Mouse (Mus musculus) MEL (cell line): ENCODE data around the gene Cerk. TPM values are rescaled to one million over a fixed set of nuclear protein-coding genes. Genes with fewer than 3 reads are reported as not detected.
"Not testable (repeated sequence)": the region's sequence is repeated elsewhere in the genome, so short reads cannot be mapped to it uniquely, and the experiment has no call there.

Experiments used
- DNase-seq: peaks from one replicate; pipeline ENCODE4 v3.0.0; 2011; ENCODE audit warnings: low read depth, low spot score
- H3K27ac ChIP-seq: 2 replicates; pipeline ENCODE4 v1.5.1; 2012; ENCODE audit warnings: low read depth, mild to moderate bottlenecking, control low read depth, low read length, moderate library complexity; ENCODE audit not compliant: control insufficient read depth
- H3K27me3 ChIP-seq, 2 experiments: fragments of 150-350 bp in 1 of 2; sonication (generic) in 1 of 2; 2 replicates each; pipeline ENCODE4 v1.6.1; 2012; ENCODE audit warnings: low read length in 2 of 2, mild to moderate bottlenecking in 2 of 2, improper control_type of control experiment in 1 of 2, moderate library complexity in 1 of 2; ENCODE audit not compliant: insufficient read depth in 2 of 2, control insufficient read depth in 1 of 2
- H3K36me3 ChIP-seq, 2 experiments: 2 replicates each; pipeline ENCODE4 v1.6.1; 2012 to 2014; ENCODE audit warnings: low read length in 2 of 2, improper control_type of control experiment in 1 of 2, inconsistent platforms in 1 of 2, mild to moderate bottlenecking in 1 of 2; ENCODE audit not compliant: insufficient read depth in 2 of 2, control insufficient read depth in 1 of 2
- H3K4me1 ChIP-seq, 2 experiments: fragments of 150-350 bp in 1 of 2; sonication (generic) in 1 of 2; 2 replicates each; pipeline ENCODE4 v1.6.1; 2012; ENCODE audit warnings: low read length in 2 of 2, improper control_type of control experiment in 1 of 2, mild to moderate bottlenecking in 1 of 2; ENCODE audit not compliant: insufficient read depth in 2 of 2, control insufficient read depth in 1 of 2
- H3K4me3 ChIP-seq, 2 experiments: fragments of 150-350 bp in 1 of 2; sonication (generic) in 1 of 2; 2 replicates each; pipeline ENCODE4 v1.5.1; 2012; ENCODE audit warnings: low read depth in 2 of 2, low read length in 2 of 2, mild to moderate bottlenecking in 2 of 2, moderate library complexity in 2 of 2, control low read depth in 1 of 2, improper control_type of control experiment in 1 of 2; ENCODE audit not compliant: control insufficient read depth in 1 of 2, insufficient read depth in 1 of 2
- H3K79me2 ChIP-seq: 2 replicates; pipeline ENCODE4 v1.6.1; 2012; ENCODE audit warnings: mild to moderate bottlenecking, low read length, moderate library complexity; ENCODE audit not compliant: control insufficient read depth, poor library complexity, insufficient read depth
- H3K9ac ChIP-seq: 2 replicates; pipeline ENCODE4 v1.6.1; 2012; ENCODE audit warnings: low read depth, mild to moderate bottlenecking, control low read depth, low read length, moderate library complexity; ENCODE audit not compliant: control insufficient read depth, poor library complexity, severe bottlenecking
- H3K9me3 ChIP-seq: fragments of 150-350 bp; sonication (generic); replicated peaks from 2 replicates; pipeline ENCODE4 v1.6.1; 2012; ENCODE audit warnings: mild to moderate bottlenecking, low read length, improper control_type of control experiment, moderate library complexity; ENCODE audit not compliant: insufficient read depth
- E2F4 ChIP-seq: IDR thresholded peaks from 2 replicates; pipeline ENCODE4 v1.6.1; 2011; ENCODE audit warnings: low read depth, low read length, improper control_type of control experiment, borderline replicate concordance
- GATA1 ChIP-seq: IDR thresholded peaks from 2 replicates; pipeline ENCODE4 v1.6.1; 2011; ENCODE audit warnings: low read depth, low read length, improper control_type of control experiment
- JUND ChIP-seq: IDR thresholded peaks from 2 replicates; pipeline ENCODE4 v1.6.1; 2011; ENCODE audit warnings: low read depth, mild to moderate bottlenecking, improper control_type of control experiment, low read length
- POLR2A ChIP-seq, 2 experiments: IDR thresholded peaks; 2 replicates each; pipeline ENCODE4 v1.6.1; 2011 to 2012; ENCODE audit warnings: low read length in 2 of 2, mild to moderate bottlenecking in 2 of 2, control low read depth in 1 of 2, improper control_type of control experiment in 1 of 2, low read depth in 1 of 2, moderate library complexity in 1 of 2; ENCODE audit not compliant: control insufficient read depth in 1 of 2, insufficient read depth in 1 of 2, poor library complexity in 1 of 2
- RAD21 ChIP-seq: IDR thresholded peaks from 2 replicates; pipeline ENCODE4 v1.6.1; 2011; ENCODE audit warnings: mild to moderate bottlenecking, low read depth, low read length, improper control_type of control experiment
- SIN3A ChIP-seq: IDR thresholded peaks from 2 replicates; pipeline ENCODE4 v1.6.1; 2012; ENCODE audit warnings: low read length, improper control_type of control experiment, inconsistent platforms
- USF2 ChIP-seq, 2 experiments: IDR thresholded peaks; 2 replicates each; pipeline ENCODE4 v1.6.1; 2011 to 2012; ENCODE audit warnings: improper control_type of control experiment in 2 of 2, low read length in 2 of 2, borderline replicate concordance in 1 of 2, inconsistent platforms in 1 of 2, low read depth in 1 of 2, mild to moderate bottlenecking in 1 of 2; ENCODE audit not compliant: insufficient read depth in 1 of 2
- polyA plus RNA-seq, 2 experiments: library from polyadenylated mRNA; stranded (reverse) in 1 of 2; unstranded in 1 of 2; fragments of >175 nt in 1 of 2; fragments of >200 nt in 1 of 2; gene quantifications; 2 replicates each; pipeline versions ENCODE4 v1.2.1 to v1.2.4; 2012; ENCODE audit warnings: low replicate concordance in 2 of 2, low read depth in 1 of 2; ENCODE audit not compliant: insufficient read length in 2 of 2, insufficient read depth in 1 of 2, missing spikeins in 1 of 2
- total RNA-seq: library from RNA; depleted of rRNA; stranded (reverse); fragments of 300-350 nt; gene quantifications from 2 replicates; pipeline ENCODE4 v1.2.3, GENCODE M21; 2012

Cerk gene
- total and polyA plus RNA-seq, 3 experiments, result 4.1 to 9.5 TPM; not detected in 1

GRCm38 (mm10) chr15:86097871-86098270 lies 88.1 kb downstream of the Cerk start:
- Histone ChIP-seq H3K36me3 (peaks cover 0 to 4% of the 10 kb centered on the region in 2 experiments; a peak in 2 of 4 replicates), H3K9ac (no peak overlapping the region)
- TF ChIP-seq POLR2A (IDR thresholded peaks at IDR 0.05; ENCODE audit: control insufficient read depth in 1 of 2, insufficient read depth in 1 of 2, low read depth in 1 of 2, low read length in 2 of 2, poor library complexity in 1 of 2) (no peak), E2F4 (no peak), SIN3A (no peak), USF2 (IDR thresholded peaks at IDR 0.05; ENCODE audit: borderline replicate concordance in 1 of 2, insufficient read depth in 1 of 2, low read depth in 1 of 2, low read length in 2 of 2) (no peak), RAD21 (no peak)
- TF ChIP-seq, all 39 proteins: peak for 0
- DNase-seq, result no peak
- Histone ChIP-seq H3K27me3 (no peaks in the 10 kb centered on the region), H3K9me3 (no peaks in the 10 kb centered on the region), H3K79me2 (no peaks in the 10 kb centered on the region; the same call in 1 of the 2 replicates), H3K4me3 (no peak overlapping the region), H3K4me1 (no peaks in the 10 kb centered on the region), H3K27ac (no peak overlapping the region)

GRCm38 (mm10) chr15:86096604-86097020 lies 89.3 kb downstream of the Cerk start:
- not testable (repeated sequence) for H3K79me2 ChIP-seq, H3K27me3 ChIP-seq, H3K36me3 ChIP-seq, H3K4me3 ChIP-seq, H3K4me1 ChIP-seq, H3K9me3 ChIP-seq, DNase-seq, H3K9ac ChIP-seq, H3K27ac ChIP-seq

DNA sequence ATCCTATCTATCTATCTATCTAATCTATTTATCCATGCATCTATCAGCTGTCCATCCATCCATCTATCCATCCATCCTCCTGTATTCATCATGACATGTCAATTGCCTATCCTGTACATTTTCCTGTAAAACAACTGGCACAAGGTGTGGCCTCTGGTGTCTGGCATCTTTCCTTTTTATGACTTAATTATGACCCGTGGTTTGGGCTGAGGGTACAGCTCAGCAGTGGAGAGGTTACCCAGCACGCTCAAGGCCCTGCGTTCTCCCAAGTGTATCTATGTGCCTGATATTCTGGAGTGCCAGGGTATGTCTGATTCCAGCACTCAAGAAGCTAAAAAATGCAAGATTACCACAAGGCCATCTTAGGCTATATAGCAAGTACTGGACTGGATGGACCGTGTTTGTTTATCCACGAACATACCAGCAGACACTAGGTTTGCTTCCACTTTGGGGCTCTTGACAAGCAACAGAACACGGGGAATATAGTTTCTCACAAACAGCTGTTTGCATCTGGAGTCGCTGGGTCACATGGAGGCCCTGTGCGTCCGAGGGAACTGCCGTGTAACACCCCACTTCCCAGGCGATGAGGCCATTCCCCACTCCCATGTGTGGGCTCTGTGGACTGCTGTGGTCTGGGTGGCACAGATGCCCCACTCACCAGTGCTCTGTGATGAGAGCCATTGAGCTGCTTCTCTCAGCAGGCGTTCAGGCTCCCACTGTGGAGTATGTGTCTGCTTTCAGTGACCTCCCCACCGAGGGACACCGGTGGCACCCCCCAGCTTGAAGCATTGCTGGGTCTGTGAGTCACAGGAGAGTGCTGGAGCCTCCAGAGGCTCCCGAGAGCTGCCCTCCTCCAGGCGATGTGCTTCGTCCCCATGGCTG lies 90.0 kb downstream of the Cerk start:
- H3K36me3 ChIP-seq, result peaks cover 0 to 8% of the 10 kb centered on the region in 2 experiments; a peak in 2 of 4 replicates
- DNase-seq, result no peak
- no peaks in the 10 kb centered on the region for H3K9me3 ChIP-seq
- TF ChIP-seq JUND, result no peak
- peak; percentile 23; the same call in 1 of the 2 replicates for TF ChIP-seq GATA1
- no peak overlapping the region for H3K9ac ChIP-seq
- no peaks in the 10 kb centered on the region; the same call in 1 of the 2 replicates for H3K79me2 ChIP-seq
- no peak overlapping the region for H3K27ac ChIP-seq
- no peaks in the 10 kb centered on the region for H3K27me3 ChIP-seq
- no peak overlapping the region for H3K4me3 ChIP-seq
- no peaks in the 10 kb centered on the region for H3K4me1 ChIP-seq
